Mouse (Mus musculus): ENCODE measurements at regions not wholly inside any gene's neighbourhood (a gene's known extent, or its start where the extent isn't known, plus 50 kb on each side); places are given as distances from the start of the nearest gene placed in this dataset.

DNA sequence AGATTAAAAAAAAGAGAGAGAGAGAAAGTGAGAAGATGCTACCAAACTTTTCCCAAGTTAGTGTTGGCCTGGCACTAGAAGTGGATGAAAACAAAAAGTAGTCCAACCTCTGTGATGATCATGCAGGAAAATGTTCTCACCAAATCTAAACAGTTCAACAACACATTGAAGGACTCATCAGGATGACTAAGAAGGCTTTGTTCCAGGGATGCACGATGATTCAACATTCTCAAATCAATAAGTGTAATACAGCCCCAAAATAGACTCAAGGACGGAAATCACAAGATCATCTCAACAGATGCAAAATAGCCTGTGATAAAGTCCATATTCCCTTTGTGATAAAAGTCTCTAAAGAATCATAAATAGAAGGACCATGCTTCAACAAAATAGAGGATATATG, 106.3 kb downstream of the Cysltr2 start:
- ATAC-seq (replicated peaks; ENCODE audit: poor library complexity) = no peak

DNA sequence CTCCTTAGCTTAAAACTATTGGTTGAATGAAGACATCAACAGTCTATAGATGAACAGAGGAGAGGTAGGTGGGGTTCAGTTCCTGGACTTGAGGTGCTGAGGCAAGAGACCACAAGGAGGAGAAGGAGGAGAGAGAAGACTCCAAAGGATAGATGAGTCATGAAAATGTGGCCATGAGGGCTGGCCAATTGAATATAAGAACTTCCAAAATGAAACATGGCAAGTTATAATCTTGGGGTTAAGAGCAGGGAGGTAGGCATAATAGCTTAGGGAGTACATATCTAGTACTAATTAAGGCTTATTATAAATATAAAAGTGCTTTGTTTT, 109.9 kb downstream of the Cysltr2 start:
- ATAC-seq (replicated peaks; ENCODE audit: poor library complexity) = peak; percentile 68

DNA sequence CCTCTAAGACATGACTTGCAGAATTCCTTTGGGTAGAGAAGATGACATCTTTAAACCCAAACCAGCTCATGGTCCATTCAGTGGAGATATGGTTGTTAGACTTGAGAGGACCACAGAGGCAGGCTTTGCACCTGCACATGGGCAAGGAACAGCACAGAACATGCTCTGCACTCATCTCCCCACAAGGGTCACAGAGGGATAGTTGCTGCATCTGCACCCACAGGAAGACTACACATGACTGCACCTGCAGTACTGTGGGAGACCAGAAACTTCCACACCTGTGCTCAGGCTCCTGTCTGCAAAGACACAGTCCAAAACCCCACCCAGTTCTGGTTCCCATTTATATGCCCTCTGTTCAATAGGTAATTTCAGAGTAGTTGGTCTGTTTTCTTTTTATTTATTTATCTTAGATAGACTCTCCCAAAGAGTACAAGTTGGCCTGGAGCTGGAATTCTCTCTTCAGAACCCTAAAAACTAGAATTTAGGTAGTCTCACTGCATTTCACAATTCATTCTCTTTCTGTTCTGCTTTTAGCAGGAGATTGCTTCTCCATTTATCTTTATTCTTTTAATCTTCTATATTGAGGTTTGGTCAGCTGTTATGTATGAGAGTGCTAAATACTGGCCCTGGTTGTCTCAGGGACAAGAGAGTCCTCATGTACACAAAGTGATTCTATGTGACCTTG, 110.4 kb downstream of the Cysltr2 start:
- ATAC-seq (replicated peaks; ENCODE audit: poor library complexity) = peak; percentile 72

- ATAC-seq (replicated peaks; ENCODE audit: poor library complexity) = peak; percentile 77
Measured at GRCm38 (mm10) chr14:72933598-72933997, 115.3 kb downstream of the Cysltr2 start.

GRCm38 (mm10) chr14:72932296-72932695, 116.6 kb downstream of the Cysltr2 start:
- ATAC-seq (replicated peaks; ENCODE audit: poor library complexity) = no peak

DNA sequence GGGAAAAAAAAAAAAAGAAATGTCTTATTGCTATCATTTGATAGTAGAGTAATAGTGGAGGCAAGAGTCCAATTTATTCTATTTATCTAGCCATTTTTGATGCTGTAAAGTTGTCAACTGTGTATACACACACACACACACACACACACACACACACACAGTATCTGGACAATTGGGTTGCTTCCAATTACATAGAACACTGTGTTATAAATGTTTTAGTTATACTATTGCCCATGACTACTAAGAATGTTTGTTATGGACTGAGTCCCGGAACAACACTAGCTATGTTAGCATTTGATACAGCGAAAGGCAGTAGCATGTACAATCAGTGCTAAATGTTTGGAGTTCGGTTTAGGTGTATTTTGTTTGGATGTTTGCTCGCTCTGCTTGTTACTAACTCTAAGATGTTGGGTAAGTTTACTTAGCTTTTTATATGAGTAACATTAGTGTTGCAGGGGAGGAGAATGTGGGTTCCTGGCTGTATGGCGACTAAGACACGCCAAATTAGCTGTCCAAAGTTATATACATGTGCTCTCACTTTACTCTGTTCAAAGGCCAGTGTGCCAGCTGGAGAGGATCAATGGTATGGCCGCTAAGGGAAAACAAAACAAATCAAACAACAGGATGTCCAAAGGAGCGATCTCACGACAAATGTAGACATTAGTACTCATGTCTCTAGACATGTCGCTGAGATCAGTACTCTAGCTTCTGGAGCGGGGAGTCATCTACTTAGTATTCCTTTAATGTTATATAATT, 147.6 kb downstream of the Cysltr2 start:
- no peak for ATAC-seq (replicated peaks; ENCODE audit: poor library complexity)

DNA sequence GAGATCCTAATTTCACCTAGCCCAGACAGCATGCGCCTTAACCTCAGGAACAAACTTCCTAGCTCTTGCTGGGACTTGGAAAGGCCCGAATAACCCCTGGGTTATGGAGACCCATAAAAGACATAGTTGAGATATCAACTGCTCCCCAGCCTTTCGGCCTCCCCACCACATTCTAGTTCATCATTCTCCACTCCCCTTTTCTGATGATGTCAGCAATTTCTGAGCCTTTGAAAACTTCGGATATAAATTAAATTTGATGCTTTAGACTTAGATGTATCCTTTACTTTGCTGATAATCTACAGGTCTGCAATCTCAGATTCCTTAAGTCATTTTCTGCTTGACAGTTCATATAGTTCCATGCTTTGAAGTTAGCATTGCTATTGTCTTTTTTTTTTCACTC, 149.3 kb downstream of the Cysltr2 start:
- no peak for ATAC-seq (replicated peaks; ENCODE audit: poor library complexity)

DNA sequence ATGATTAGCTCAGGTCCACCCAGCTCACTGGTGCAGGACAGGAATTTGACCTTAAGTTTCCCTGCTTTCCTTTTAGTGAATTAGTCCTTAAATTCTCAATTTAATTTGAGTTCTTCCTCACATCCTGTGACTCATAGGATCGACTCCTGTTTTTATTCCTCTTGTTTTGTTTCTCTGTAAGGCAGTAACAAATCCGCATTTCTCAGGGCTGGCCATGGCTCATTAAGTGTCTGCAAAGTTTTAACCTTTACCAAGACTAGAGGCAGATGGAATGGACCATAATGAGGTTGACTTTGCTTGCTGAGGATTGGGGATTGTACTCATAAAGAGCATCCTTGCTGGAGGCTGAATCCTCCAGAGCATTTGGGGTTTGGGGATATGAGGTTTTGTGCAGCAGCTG, 156.6 kb downstream of the Cysltr2 start:
- ATAC-seq (replicated peaks; ENCODE audit: poor library complexity) = no peak

DNA sequence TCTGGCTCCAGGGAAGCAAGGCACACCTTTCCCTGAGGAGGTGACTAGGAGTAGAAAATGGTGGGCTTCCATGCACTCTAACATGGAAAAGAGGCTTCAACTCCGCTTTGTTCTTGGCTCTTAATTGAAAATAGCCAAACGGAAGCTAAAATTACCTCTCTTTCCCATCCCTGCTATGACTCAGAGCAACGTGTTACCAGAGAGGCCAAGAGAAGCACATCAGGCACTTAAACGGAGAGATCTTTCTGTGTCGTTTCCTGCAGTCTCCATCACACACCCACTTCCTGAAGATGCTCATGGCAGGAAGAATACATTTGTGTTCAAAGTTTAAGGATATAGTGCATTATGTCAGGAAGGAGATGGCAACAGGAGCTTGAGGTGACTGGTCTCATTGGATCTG, 159.3 kb downstream of the Cysltr2 start:
- ATAC-seq (replicated peaks; ENCODE audit: poor library complexity) = no peak

DNA sequence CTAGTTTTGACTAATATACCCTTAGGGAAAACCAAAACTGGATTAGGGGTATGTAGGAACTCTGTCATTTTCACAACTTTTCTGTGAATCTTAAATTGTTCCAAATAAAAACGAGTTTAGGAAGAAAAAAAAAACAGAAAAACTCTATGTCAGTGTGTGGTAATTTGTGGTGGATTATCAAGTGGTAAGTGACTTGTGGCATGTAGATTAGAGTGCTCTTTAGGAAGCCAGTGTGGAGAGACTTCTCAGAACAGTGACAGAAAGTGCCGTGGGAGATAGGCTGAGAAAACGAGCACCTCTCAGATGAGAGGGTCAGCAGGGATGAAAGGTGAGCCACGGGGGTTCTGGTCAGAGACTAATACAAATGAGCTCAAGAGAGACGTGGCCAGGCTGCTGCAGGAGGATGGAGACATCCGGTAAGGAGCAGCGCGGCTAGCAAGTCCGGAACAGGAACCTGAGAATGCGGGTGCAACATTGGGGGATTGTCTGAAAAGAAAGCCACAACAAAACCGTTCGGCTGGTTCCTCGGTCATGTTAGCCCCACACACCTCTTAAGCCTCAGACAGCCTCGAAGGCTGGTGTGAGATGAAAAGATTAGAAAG, 161.3 kb downstream of the Cysltr2 start:
- peak; percentile 71 for ATAC-seq (replicated peaks; ENCODE audit: poor library complexity)

GRCm38 (mm10) chr14:72886935-72887369, 162.0 kb downstream of the Cysltr2 start:
- ATAC-seq (replicated peaks; ENCODE audit: poor library complexity) = peak; percentile 67

DNA sequence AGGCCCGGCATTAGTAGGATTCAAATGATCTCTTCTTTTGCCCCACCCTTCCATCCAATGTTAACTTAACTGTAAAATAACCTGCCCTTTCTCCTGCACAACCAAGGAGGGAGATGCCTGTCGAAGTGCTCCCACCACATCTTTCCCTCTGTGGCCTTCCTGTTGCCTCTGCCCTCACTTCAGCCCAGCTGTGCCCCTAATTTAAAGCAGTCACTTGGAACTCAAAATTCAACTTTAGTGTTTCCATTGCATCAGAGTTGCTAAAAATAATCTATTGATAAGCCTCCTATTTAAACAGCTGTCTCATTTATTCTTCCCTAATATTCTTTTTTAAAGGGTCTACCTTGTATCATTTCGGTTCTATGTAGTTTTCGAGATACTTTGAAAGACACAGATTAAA, 163.1 kb downstream of the Cysltr2 start:
- ATAC-seq (replicated peaks; ENCODE audit: poor library complexity) = no peak

GRCm38 (mm10) chr14:72884561-72884960, 164.4 kb downstream of the Cysltr2 start:
- ATAC-seq (replicated peaks; ENCODE audit: poor library complexity) = no peak

GRCm38 (mm10) chr14:72877132-72877531, 167.3 kb upstream of the Fndc3a start:
- no peak for ATAC-seq (replicated peaks; ENCODE audit: poor library complexity)

DNA sequence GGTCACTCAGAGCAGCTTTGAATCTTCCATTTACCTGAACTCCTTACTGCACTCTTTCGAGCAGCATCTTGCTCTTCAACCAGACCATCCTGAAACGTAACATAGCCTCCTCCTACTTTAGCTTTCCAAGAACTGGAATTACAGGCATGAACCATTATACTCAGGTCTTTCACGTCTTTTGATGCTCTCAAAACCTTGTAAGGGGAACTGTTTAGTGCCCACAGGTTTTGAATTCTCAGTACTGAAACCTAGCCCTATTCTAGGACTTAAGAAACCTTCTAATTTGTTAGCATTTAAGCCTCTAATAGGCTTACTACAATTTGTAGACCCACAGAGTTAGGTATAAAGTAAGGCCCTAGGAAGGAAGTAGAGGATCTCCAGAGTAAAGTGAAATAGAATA, 163.7 kb upstream of the Fndc3a start:
- no peak for ATAC-seq (replicated peaks; ENCODE audit: poor library complexity)

DNA sequence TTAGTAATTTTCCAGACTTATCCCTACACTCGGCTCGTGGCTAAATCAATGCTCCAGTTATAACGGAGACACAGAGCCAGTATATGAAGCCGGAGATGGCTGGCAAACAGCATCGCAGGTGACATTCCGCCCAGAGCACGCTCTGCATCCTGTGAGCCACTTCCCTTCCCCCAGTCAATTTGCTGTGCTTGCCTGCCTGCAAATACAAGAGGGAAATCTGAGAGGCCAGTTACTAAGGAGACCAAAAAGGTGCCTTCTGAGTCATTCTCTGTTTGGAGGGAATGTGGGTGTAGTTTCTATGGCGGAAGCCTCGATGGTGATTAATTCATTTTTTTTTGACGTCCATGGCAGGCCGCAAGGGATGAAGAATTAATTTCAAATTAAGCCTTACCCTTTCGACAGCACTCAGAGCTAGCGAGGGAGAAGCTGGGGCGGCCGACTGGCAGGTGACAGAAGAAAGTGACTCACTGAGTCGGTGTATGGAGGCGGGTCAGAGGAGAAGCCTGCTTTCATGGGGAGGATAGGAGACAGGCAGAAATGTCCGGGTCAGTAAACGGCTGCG, 159.5 kb upstream of the Fndc3a start:
- ATAC-seq (replicated peaks; ENCODE audit: poor library complexity) = 0 out of 2 replicates have a peak, but pooled peaks have one; percentile 20

GRCm38 (mm10) chr14:72866896-72867295, 157.1 kb upstream of the Fndc3a start:
- ATAC-seq (replicated peaks; ENCODE audit: poor library complexity) = no peak

- no peak for ATAC-seq (replicated peaks; ENCODE audit: poor library complexity)
Measured at GRCm38 (mm10) chr14:72865531-72865930, 155.7 kb upstream of the Fndc3a start.

DNA sequence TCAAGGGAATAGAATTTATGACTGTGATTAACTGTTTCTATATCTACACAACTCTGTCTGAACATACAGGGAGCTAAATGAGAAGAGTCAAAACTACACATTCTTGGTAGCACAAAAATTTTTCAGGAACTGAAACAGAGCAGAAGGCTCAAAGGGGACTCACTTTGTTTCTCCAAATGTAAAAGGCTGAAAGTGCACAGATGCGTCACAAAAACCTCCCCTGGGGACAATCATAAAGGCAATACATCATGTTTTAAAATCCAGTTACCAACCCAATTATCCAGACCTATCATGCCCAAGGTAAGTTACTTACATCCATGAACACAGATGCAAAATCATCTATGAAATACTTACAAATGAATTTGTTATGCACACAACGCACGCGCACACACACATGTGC, 155.0 kb upstream of the Fndc3a start:
- no peak for ATAC-seq (replicated peaks; ENCODE audit: poor library complexity)

DNA sequence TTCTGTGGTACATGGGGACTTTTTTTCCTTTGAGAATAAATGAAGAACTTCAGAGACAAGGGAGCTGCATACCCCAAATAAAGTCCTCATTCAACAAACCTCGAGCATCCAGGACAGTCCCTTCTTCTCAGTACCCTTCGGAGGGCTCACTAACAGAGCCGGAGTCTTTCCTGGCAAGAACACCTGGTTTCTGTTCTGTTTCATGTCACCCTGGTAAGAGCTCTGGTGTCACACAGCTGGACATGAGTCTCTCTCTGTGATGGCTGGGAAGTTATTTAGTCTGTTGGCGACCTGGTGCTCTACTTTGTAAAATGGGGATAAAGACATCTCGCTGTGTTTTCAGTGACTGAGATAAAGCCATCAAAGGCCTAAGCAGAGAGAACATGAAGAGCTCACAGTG, 154.3 kb upstream of the Fndc3a start:
- ATAC-seq (replicated peaks; ENCODE audit: poor library complexity) = no peak

- ATAC-seq (replicated peaks; ENCODE audit: poor library complexity) = peak; percentile 81
Measured at GRCm38 (mm10) chr14:72862806-72863526, 153.2 kb upstream of the Fndc3a start.

Measured in megakaryocyte progenitor cell, adult 5-6 weeks (primary cell).